Mouse (Mus musculus): ENCODE measurements around the gene Pdlim1. TPM values are rescaled to one million over a fixed set of nuclear protein-coding genes. Genes with fewer than 3 reads are reported as not detected.

Pdlim1 gene
- total and polyA plus RNA-seq, 2 experiments: 23.6 to 44.6 TPM

GRCm38 (mm10) chr19:40310410-40311130 is 38.9 kb upstream of the Pdlim1 start:
- no peaks in the 10 kb centered on the region for H3K27me3 ChIP-seq (ENCODE audit: control insufficient read depth, insufficient read depth, low read length)
- H3K9ac ChIP-seq (ENCODE audit: low read depth, low read length): no peak overlapping the region
- peaks cover 6% of the 10 kb centered on the region; the same call in 1 of the 2 replicates for H3K4me1 ChIP-seq (ENCODE audit: control insufficient read depth, insufficient read depth, low read length)
- TF ChIP-seq POLR2A (IDR thresholded peaks at IDR 0.05; ENCODE audit: extremely low read depth, insufficient read depth, low read length): no peak
- no peak for TF ChIP-seq CTCF (IDR thresholded peaks at IDR 0.05; ENCODE audit: low read depth, low read length)
- H3K27ac ChIP-seq (replicated peaks; ENCODE audit: insufficient read depth, low read depth, low read length): no peak overlapping the region
- no peaks in the 10 kb centered on the region for H3K79me2 ChIP-seq (ENCODE audit: control insufficient read depth, insufficient read depth, low read length)
- DNase-seq (ENCODE audit: extremely low read depth, low read depth, low spot score): no peak
- H3K4me3 ChIP-seq (ENCODE audit: insufficient read depth, low read depth, low read length): no peak overlapping the region
- peaks cover 34% of the 10 kb centered on the region for H3K36me3 ChIP-seq (ENCODE audit: control insufficient read depth, insufficient read depth, low read length)
- 90% methylated on average over 15 of the region's 15 CpGs for WGBS

- Histone ChIP-seq H3K36me3 (ENCODE audit: control insufficient read depth, insufficient read depth, low read length) (peaks cover 34% of the 10 kb centered on the region), H3K4me3 (ENCODE audit: insufficient read depth, low read depth, low read length) (no peak overlapping the region), H3K9ac (ENCODE audit: low read depth, low read length) (no peak overlapping the region), H3K79me2 (ENCODE audit: control insufficient read depth, insufficient read depth, low read length) (no peaks in the 10 kb centered on the region), H3K4me1 (ENCODE audit: control insufficient read depth, insufficient read depth, low read length) (peaks cover 6% of the 10 kb centered on the region; the same call in 1 of the 2 replicates), H3K27ac (replicated peaks; ENCODE audit: insufficient read depth, low read depth, low read length) (no peak overlapping the region), H3K27me3 (ENCODE audit: control insufficient read depth, insufficient read depth, low read length) (no peaks in the 10 kb centered on the region)
- no peak for TF ChIP-seq CTCF (IDR thresholded peaks at IDR 0.05; ENCODE audit: low read depth, low read length)
- no peak for TF ChIP-seq POLR2A (IDR thresholded peaks at IDR 0.05; ENCODE audit: extremely low read depth, insufficient read depth, low read length)
- 98% methylated on average over 12 of the region's 12 CpGs for WGBS
- DNase-seq (ENCODE audit: extremely low read depth, low read depth, low spot score): no peak
Measured at GRCm38 (mm10) chr19:40309911-40310310, 38.3 kb upstream of the Pdlim1 start.

GRCm38 (mm10) chr19:40307550-40307949 is 35.9 kb upstream of the Pdlim1 start:
- Histone ChIP-seq H3K36me3 (ENCODE audit: control insufficient read depth, insufficient read depth, low read length) (peaks cover 23% of the 10 kb centered on the region; the same call in 1 of the 2 replicates), H3K79me2 (ENCODE audit: control insufficient read depth, insufficient read depth, low read length) (0 out of 2 replicates have a peak, but pooled peaks cover 4% of the 10 kb centered on the region), H3K27ac (replicated peaks; ENCODE audit: insufficient read depth, low read depth, low read length) (peak overlapping the region; percentile 72), H3K9ac (ENCODE audit: low read depth, low read length) (peak overlapping the region; percentile 44), H3K4me1 (ENCODE audit: control insufficient read depth, insufficient read depth, low read length) (peaks cover 6% of the 10 kb centered on the region; the same call in 1 of the 2 replicates), H3K4me3 (ENCODE audit: insufficient read depth, low read depth, low read length) (peak overlapping the region; percentile 26), H3K27me3 (ENCODE audit: control insufficient read depth, insufficient read depth, low read length) (no peaks in the 10 kb centered on the region)
- TF ChIP-seq CTCF (IDR thresholded peaks at IDR 0.05; ENCODE audit: low read depth, low read length) (no peak), POLR2A (IDR thresholded peaks at IDR 0.05; ENCODE audit: extremely low read depth, insufficient read depth, low read length) (0 out of 2 replicates have a peak, but pooled peaks have one; percentile 10)
- peak; percentile 98 for DNase-seq (ENCODE audit: extremely low read depth, low read depth, low spot score)
- 28% methylated on average over 7 of the region's 7 CpGs for WGBS

GRCm38 (mm10) chr19:40306631-40307030 is 35.0 kb upstream of the Pdlim1 start:
- no peak for DNase-seq (ENCODE audit: extremely low read depth, low read depth, low spot score)
- 76% methylated on average over 2 of the region's 2 CpGs for WGBS
- no peak for TF ChIP-seq CTCF (IDR thresholded peaks at IDR 0.05; ENCODE audit: low read depth, low read length)
- no peak for TF ChIP-seq POLR2A (IDR thresholded peaks at IDR 0.05; ENCODE audit: extremely low read depth, insufficient read depth, low read length)
- Histone ChIP-seq H3K36me3 (ENCODE audit: control insufficient read depth, insufficient read depth, low read length) (peaks cover 20% of the 10 kb centered on the region; the same call in 1 of the 2 replicates), H3K27ac (replicated peaks; ENCODE audit: insufficient read depth, low read depth, low read length) (no peak overlapping the region), H3K4me3 (ENCODE audit: insufficient read depth, low read depth, low read length) (no peak overlapping the region), H3K4me1 (ENCODE audit: control insufficient read depth, insufficient read depth, low read length) (peaks cover 6% of the 10 kb centered on the region; the same call in 1 of the 2 replicates), H3K27me3 (ENCODE audit: control insufficient read depth, insufficient read depth, low read length) (no peaks in the 10 kb centered on the region), H3K79me2 (ENCODE audit: control insufficient read depth, insufficient read depth, low read length) (0 out of 2 replicates have a peak, but pooled peaks cover 4% of the 10 kb centered on the region), H3K9ac (ENCODE audit: low read depth, low read length) (no peak overlapping the region)

GRCm38 (mm10) chr19:40305456-40305855 is 33.8 kb upstream of the Pdlim1 start:
- DNase-seq (ENCODE audit: extremely low read depth, low read depth, low spot score): no peak
- peaks cover 14% of the 10 kb centered on the region; the same call in 1 of the 2 replicates for H3K36me3 ChIP-seq (ENCODE audit: control insufficient read depth, insufficient read depth, low read length)
- no peak overlapping the region for H3K9ac ChIP-seq (ENCODE audit: low read depth, low read length)
- H3K27me3 ChIP-seq (ENCODE audit: control insufficient read depth, insufficient read depth, low read length): no peaks in the 10 kb centered on the region
- 76% methylated on average over 7 of the region's 7 CpGs for WGBS
- H3K79me2 ChIP-seq (ENCODE audit: control insufficient read depth, insufficient read depth, low read length): 0 out of 2 replicates have a peak, but pooled peaks cover 4% of the 10 kb centered on the region
- no peak overlapping the region for H3K27ac ChIP-seq (replicated peaks; ENCODE audit: insufficient read depth, low read depth, low read length)
- no peak for TF ChIP-seq CTCF (IDR thresholded peaks at IDR 0.05; ENCODE audit: low read depth, low read length)
- no peak for TF ChIP-seq POLR2A (IDR thresholded peaks at IDR 0.05; ENCODE audit: extremely low read depth, insufficient read depth, low read length)
- H3K4me1 ChIP-seq (ENCODE audit: control insufficient read depth, insufficient read depth, low read length): peaks cover 6% of the 10 kb centered on the region; the same call in 1 of the 2 replicates
- no peak overlapping the region for H3K4me3 ChIP-seq (ENCODE audit: insufficient read depth, low read depth, low read length)

Data from liver, adult 2 months (tissue).